Mouse (Mus musculus) CH12F3 (cell line): ENCODE results near the gene Nudt1.
"Not testable (repeated sequence)": the region's sequence is repeated elsewhere in the genome, so short reads cannot be mapped to it uniquely, and the experiment has no call there.

Source experiments
- in situ Hi-C: fragments of 300-500 bp; cut with MboI; formaldehyde crosslinking; loops from 2 replicates; pipeline ENCODE4 v1.14.3; 2020; ENCODE audit warnings: low sequenced_read_pairs

Nudt1 gene

GRCm38 (mm10) chr5:140339836-140340235 lies 18.4 kb downstream of the Nudt1 start:
- in situ Hi-C loops: loop anchor here (10.0 kb wide), 1 partner anchor 55 kb away; no protein-coding TSS in a partner anchor

- in situ Hi-C loops: loop anchor here (10.0 kb wide), 1 partner anchor 52 kb away; no protein-coding TSS in a partner anchor
Observed at GRCm38 (mm10) chr5:140342880-140343279, 21.4 kb downstream of the Nudt1 start.

GRCm38 (mm10) chr5:140345244-140345643 lies 23.8 kb downstream of the Nudt1 start:
- in situ Hi-C loops: loop anchor here (10.0 kb wide), 1 partner anchor 50 kb away; no protein-coding TSS in a partner anchor

GRCm38 (mm10) chr5:140346050-140346449 lies 24.6 kb downstream of the Nudt1 start:
- in situ Hi-C loops: loop anchor here (10.0 kb wide), 1 partner anchor 49 kb away; no protein-coding TSS in a partner anchor

GRCm38 (mm10) chr5:140349882-140350281 lies 28.4 kb downstream of the Nudt1 start:
- in situ Hi-C loops: loop anchor here (10.0 kb wide), 1 partner anchor 45 kb away; no protein-coding TSS in a partner anchor

GRCm38 (mm10) chr5:140350731-140351497 lies 29.5 kb downstream of the Nudt1 start:
- in situ Hi-C loops: no loop called here

- in situ Hi-C loops: no loop called here
Observed at GRCm38 (mm10) chr5:140352352-140352751, 30.9 kb downstream of the Nudt1 start.

- in situ Hi-C loops: no loop called here
Observed at GRCm38 (mm10) chr5:140355934-140356333, 34.5 kb downstream of the Nudt1 start.

GRCm38 (mm10) chr5:140357466-140357865 lies 36.0 kb downstream of the Nudt1 start:
- in situ Hi-C loops: no loop called here

- in situ Hi-C loops: no loop called here
Observed at GRCm38 (mm10) chr5:140359930-140360674, 38.6 kb downstream of the Nudt1 start.

- in situ Hi-C loops: no loop called here
Observed at GRCm38 (mm10) chr5:140364415-140364814, 43.0 kb downstream of the Nudt1 start.

GRCm38 (mm10) chr5:140368126-140368525 lies 46.7 kb downstream of the Nudt1 start:
- in situ Hi-C loops: not testable (repeated sequence)

- in situ Hi-C loops: no loop called here
Observed at GRCm38 (mm10) chr5:140368926-140369325, 47.5 kb downstream of the Nudt1 start.

- in situ Hi-C loops: no loop called here
Observed at GRCm38 (mm10) chr5:140369466-140369865, 48.0 kb downstream of the Nudt1 start.

GRCm38 (mm10) chr5:140370446-140371254 lies 49.2 kb downstream of the Nudt1 start:
- in situ Hi-C loops: no loop called here

GRCm38 (mm10) chr5:140371671-140372070 lies 50.2 kb downstream of the Nudt1 start:
- in situ Hi-C loops: no loop called here

GRCm38 (mm10) chr5:140373711-140374110 lies 52.3 kb downstream of the Nudt1 start:
- in situ Hi-C loops: no loop called here

GRCm38 (mm10) chr5:140374226-140374625 lies 52.8 kb downstream of the Nudt1 start:
- in situ Hi-C loops: no loop called here

- in situ Hi-C loops: no loop called here
Observed at GRCm38 (mm10) chr5:140375249-140375829, 53.9 kb downstream of the Nudt1 start.

GRCm38 (mm10) chr5:140378121-140378853 lies 56.8 kb downstream of the Nudt1 start:
- in situ Hi-C loops: no loop called here
